Mouse (Mus musculus) bone marrow, adult 2 months (tissue): ENCODE data around the gene Angptl8.

ENCODE experiments used
- CTCF ChIP-seq: fragments of 200-500 bp; IDR thresholded peaks from 2 replicates; pipeline ENCODE4 v1.5.1; 2011; ENCODE audit warnings: low read length, control low read depth; ENCODE audit not compliant: control insufficient read depth, insufficient read depth
- POLR2A ChIP-seq: fragments of 200-500 bp; IDR thresholded peaks from 2 replicates; pipeline ENCODE4 v1.6.1; 2011; ENCODE audit warnings: low read depth, mild to moderate bottlenecking, control low read depth, low read length, borderline replicate concordance; ENCODE audit not compliant: control insufficient read depth

- TF ChIP-seq CTCF (no peak), POLR2A (no peak)
Measured at GRCm38 (mm10) chr9:21797921-21798344, 37.4 kb upstream of the Angptl8 start.
